Mouse (Mus musculus) frontal cortex, adult 2 months (tissue): ENCODE data around the gene Slc4a8. TPM values are rescaled to one million over a fixed set of nuclear protein-coding genes. Genes with fewer than 3 reads are reported as not detected.

Experiments
- polyA plus RNA-seq: library from polyadenylated mRNA; depleted of rRNA; stranded (reverse); fragments of >200 nt; gene quantifications from 2 replicates; pipeline ENCODE4 v1.2.3, GENCODE M21; 2012; rRNA removed

Gene Slc4a8
- polyA plus RNA-seq, 1 experiment: 35.4 TPM

Other genes with a start within 250 kb of the Slc4a8 start
- gene Tfcp2, start 209.7 kb upstream of the Slc4a8 start, polyA plus RNA-seq: 20.8 and 22.3 TPM in 2 replicates
- 101 and 105 TPM in 2 replicates for gene Pou6f1, start 161.8 kb upstream of the Slc4a8 start, polyA plus RNA-seq
- 210 and 220 TPM in 2 replicates for gene Dazap2, start 146.4 kb upstream of the Slc4a8 start, polyA plus RNA-seq
- 4.5 and 5.3 TPM in 2 replicates for gene Smagp, start 124.8 kb upstream of the Slc4a8 start, polyA plus RNA-seq
- gene Bin2, start 92.2 kb upstream of the Slc4a8 start, polyA plus RNA-seq: 7.1 and 8.2 TPM in 2 replicates
- gene Cela1, start 73.8 kb upstream of the Slc4a8 start, polyA plus RNA-seq: 6.7 and 6.9 TPM in 2 replicates
- 3.6 and 3.8 TPM in 2 replicates for gene Galnt6, start 32.4 kb upstream of the Slc4a8 start, polyA plus RNA-seq
- 81.3 and 89.0 TPM in 2 replicates for gene Scn8a, start 108.1 kb downstream of the Slc4a8 start, polyA plus RNA-seq